Mouse (Mus musculus): ENCODE results near the gene Smarcd1. TPM values are rescaled to one million over a fixed set of nuclear protein-coding genes. Genes with fewer than 3 reads are reported as not detected.
A peak's percentile ranks its signal among the peaks of the same experiment; 100 is the strongest.
"Not testable (repeated sequence)": the region's sequence is repeated elsewhere in the genome, so short reads cannot be mapped to it uniquely, and the experiment has no call there.

Gene Smarcd1
- polyA plus RNA-seq, 1 experiment = 18.9 TPM

- Histone ChIP-seq H3K4me2 (ENCODE audit: low read depth) (no peak overlapping the region), H3K36me3 (ENCODE audit: control insufficient read depth, insufficient read depth) (no peaks in the 10 kb centered on the region), H3K79me2 (ENCODE audit: control insufficient read depth, insufficient read depth) (peaks cover 21% of the 10 kb centered on the region), H3K4me3 (no peak overlapping the region), H3ac (ENCODE audit: control insufficient read depth, insufficient read length) (no peak overlapping the region), H3K27me3 (ENCODE audit: control insufficient read depth, insufficient read depth, insufficient read length) (peaks cover 39% of the 10 kb centered on the region)
- TF ChIP-seq SRF (IDR thresholded peaks at IDR 0.05; ENCODE audit: control insufficient read depth, insufficient read length, low read depth) (no peak), USF1 (IDR thresholded peaks at IDR 0.05; ENCODE audit: low read depth) (peak; percentile 16)
Measured at GRCm38 (mm10) chr15:99698533-99699085, 3.3 kb upstream of the Smarcd1 start.

DNA sequence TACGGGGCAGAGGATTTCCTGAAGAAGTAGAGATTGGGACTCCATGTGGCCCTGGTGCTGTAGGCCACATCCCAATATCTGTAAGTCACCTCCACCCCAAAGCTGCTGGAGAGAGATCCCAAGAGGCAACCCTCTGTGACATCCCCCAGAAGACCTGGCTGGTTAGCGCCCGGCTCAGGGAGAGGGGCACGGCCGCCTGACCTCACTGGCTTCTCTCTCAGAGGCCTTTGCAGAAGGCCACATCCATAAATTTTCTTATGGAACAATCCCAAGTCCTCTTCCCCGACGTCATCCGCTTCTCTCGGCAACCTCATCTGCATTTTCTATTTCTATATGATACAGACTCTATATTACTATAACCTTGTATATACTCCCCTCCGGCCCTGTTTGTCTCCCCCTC is 2.2 kb upstream of the Smarcd1 start:
- TF ChIP-seq POLR2A (IDR thresholded peaks at IDR 0.05; ENCODE audit: insufficient read length, low read depth) (no peak), REST (IDR thresholded peaks at IDR 0.05; ENCODE audit: insufficient read depth, insufficient read length) (no peak), USF1 (IDR thresholded peaks at IDR 0.05; ENCODE audit: low read depth) (no peak), POLR2AphosphoS2 (IDR thresholded peaks at IDR 0.05; ENCODE audit: insufficient read length, low read depth) (no peak), MYOG (IDR thresholded peaks at IDR 0.05; ENCODE audit: control insufficient read depth in 1 of 3, insufficient read depth in 1 of 3, insufficient read length in 2 of 3, low read depth in 2 of 3) (no peak), E2F4 (IDR thresholded peaks at IDR 0.05; ENCODE audit: insufficient read depth) (no peak), TCF3 (IDR thresholded peaks at IDR 0.05; ENCODE audit: insufficient read length, low read depth) (no peak)

GRCm38 (mm10) chr15:99700219-99701106 is 1.5 kb upstream of the Smarcd1 start:
- no peak overlapping the region for H3K4me3 ChIP-seq
- H3ac ChIP-seq (ENCODE audit: control insufficient read depth, insufficient read length) = no peak overlapping the region
- H3K4me2 ChIP-seq (ENCODE audit: low read depth) = no peak overlapping the region
- H3K27me3 ChIP-seq (ENCODE audit: control insufficient read depth, insufficient read depth, insufficient read length) = peaks cover 20% of the 10 kb centered on the region
- no peaks in the 10 kb centered on the region for H3K36me3 ChIP-seq (ENCODE audit: control insufficient read depth, insufficient read depth)
- H3K79me2 ChIP-seq (ENCODE audit: control insufficient read depth, insufficient read depth) = peaks cover 22% of the 10 kb centered on the region
- TF ChIP-seq TCF3 (IDR thresholded peaks at IDR 0.05; ENCODE audit: insufficient read length, low read depth) (no peak), POLR2A (IDR thresholded peaks at IDR 0.05; ENCODE audit: insufficient read length, low read depth) (no peak), CEBPB (IDR thresholded peaks at IDR 0.05; ENCODE audit: insufficient read depth, poor library complexity, severe bottlenecking) (no peak), SRF (IDR thresholded peaks at IDR 0.05; ENCODE audit: control insufficient read depth, insufficient read length, low read depth) (no peak), POLR2AphosphoS2 (IDR thresholded peaks at IDR 0.05; ENCODE audit: insufficient read length, low read depth) (no peak)

More for the DNA sequence above, 2.2 kb upstream of the Smarcd1 start:
- no peak overlapping the region for H3ac ChIP-seq (ENCODE audit: control insufficient read depth, insufficient read length)
- no peak overlapping the region for H3K4me3 ChIP-seq
- H3K36me3 ChIP-seq (ENCODE audit: control insufficient read depth, insufficient read depth) = no peaks in the 10 kb centered on the region
- peaks cover 28% of the 10 kb centered on the region for H3K27me3 ChIP-seq (ENCODE audit: control insufficient read depth, insufficient read depth, insufficient read length)
- peaks cover 22% of the 10 kb centered on the region for H3K79me2 ChIP-seq (ENCODE audit: control insufficient read depth, insufficient read depth)
- H3K4me2 ChIP-seq (ENCODE audit: low read depth) = no peak overlapping the region

GRCm38 (mm10) chr15:99701640-99701998 is 310 bp upstream of the Smarcd1 start:
- not testable (repeated sequence) for H3K27me3 ChIP-seq (ENCODE audit: control insufficient read depth, insufficient read depth, insufficient read length); H3K36me3 ChIP-seq (ENCODE audit: control insufficient read depth, insufficient read depth)
- peaks cover 22% of the 10 kb centered on the region for H3K79me2 ChIP-seq (ENCODE audit: control insufficient read depth, insufficient read depth)
- H3ac ChIP-seq (ENCODE audit: control insufficient read depth, insufficient read length) = peak overlapping the region; percentile 30
- H3K4me3 ChIP-seq = peak overlapping the region; percentile 53
- peak overlapping the region; percentile 73 for H3K4me2 ChIP-seq (ENCODE audit: low read depth)

GRCm38 (mm10) chr15:99703104-99703503 is 1.2 kb downstream of the Smarcd1 start:
- peak overlapping the region; percentile 53 for H3K4me3 ChIP-seq
- no peak overlapping the region for H3ac ChIP-seq (ENCODE audit: control insufficient read depth, insufficient read length)
- peak overlapping the region; percentile 100 for H3K4me2 ChIP-seq (ENCODE audit: low read depth)
- H3K27me3 ChIP-seq (ENCODE audit: control insufficient read depth, insufficient read depth, insufficient read length) = no peaks in the 10 kb centered on the region
- peaks cover 22% of the 10 kb centered on the region for H3K79me2 ChIP-seq (ENCODE audit: control insufficient read depth, insufficient read depth)
- peaks cover 13% of the 10 kb centered on the region for H3K36me3 ChIP-seq (ENCODE audit: control insufficient read depth, insufficient read depth)
- TF ChIP-seq POLR2A (IDR thresholded peaks at IDR 0.05; ENCODE audit: insufficient read length, low read depth) = peak; percentile 17
- no peak for TF ChIP-seq MAX (IDR thresholded peaks at IDR 0.05; ENCODE audit: low read depth)

DNA sequence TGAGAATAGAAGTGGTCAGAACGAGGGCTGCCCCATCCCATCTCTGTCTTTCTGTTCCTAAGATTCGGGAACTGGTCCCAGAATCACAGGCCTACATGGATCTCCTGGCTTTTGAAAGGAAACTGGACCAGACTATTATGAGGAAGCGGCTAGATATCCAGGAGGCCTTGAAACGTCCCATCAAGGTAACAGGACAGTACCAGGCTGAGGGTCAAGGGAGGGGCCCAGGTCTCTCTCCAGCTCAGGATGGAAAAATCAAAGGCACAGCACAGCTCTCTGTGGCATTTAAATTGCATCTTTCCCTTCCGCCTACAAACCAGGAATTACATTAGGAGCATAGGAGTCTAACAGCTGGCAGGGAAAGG is 1.7 kb downstream of the Smarcd1 start:
- peaks cover 15% of the 10 kb centered on the region for H3K36me3 ChIP-seq (ENCODE audit: control insufficient read depth, insufficient read depth)
- H3K27me3 ChIP-seq (ENCODE audit: control insufficient read depth, insufficient read depth, insufficient read length) = no peaks in the 10 kb centered on the region
- H3K79me2 ChIP-seq (ENCODE audit: control insufficient read depth, insufficient read depth) = peaks cover 22% of the 10 kb centered on the region
- no peak overlapping the region for H3ac ChIP-seq (ENCODE audit: control insufficient read depth, insufficient read length)
- H3K4me2 ChIP-seq (ENCODE audit: low read depth) = peak overlapping the region; percentile 100
- H3K4me3 ChIP-seq = peak overlapping the region; percentile 53
- TF ChIP-seq MAX (IDR thresholded peaks at IDR 0.05; ENCODE audit: low read depth) = no peak
- no peak for TF ChIP-seq E2F4 (IDR thresholded peaks at IDR 0.05; ENCODE audit: insufficient read depth)
- TF ChIP-seq MYOG (IDR thresholded peaks at IDR 0.05; ENCODE audit: control insufficient read depth in 1 of 3, insufficient read depth in 1 of 3, insufficient read length in 2 of 3, low read depth in 2 of 3) = no peak
- TF ChIP-seq REST (IDR thresholded peaks at IDR 0.05; ENCODE audit: insufficient read depth, insufficient read length) = no peak
